Mouse (Mus musculus) CD4-positive, CD25-positive, alpha-beta regulatory T cell, adult 9 weeks (primary cell): ENCODE results near the gene Clhc1. TPM values are rescaled to one million over a fixed set of nuclear protein-coding genes. Genes with fewer than 3 reads are reported as not detected.

ENCODE experiments used
- polyA plus RNA-seq: library from polyadenylated mRNA; unstranded; fragments of 100-300 nt; shearing (Covaris generic); gene quantifications from one replicate; pipeline ENCODE4 v1.2.1, GENCODE M21; 2017

Clhc1 gene
- polyA plus RNA-seq, result 1.4 TPM

DNA sequence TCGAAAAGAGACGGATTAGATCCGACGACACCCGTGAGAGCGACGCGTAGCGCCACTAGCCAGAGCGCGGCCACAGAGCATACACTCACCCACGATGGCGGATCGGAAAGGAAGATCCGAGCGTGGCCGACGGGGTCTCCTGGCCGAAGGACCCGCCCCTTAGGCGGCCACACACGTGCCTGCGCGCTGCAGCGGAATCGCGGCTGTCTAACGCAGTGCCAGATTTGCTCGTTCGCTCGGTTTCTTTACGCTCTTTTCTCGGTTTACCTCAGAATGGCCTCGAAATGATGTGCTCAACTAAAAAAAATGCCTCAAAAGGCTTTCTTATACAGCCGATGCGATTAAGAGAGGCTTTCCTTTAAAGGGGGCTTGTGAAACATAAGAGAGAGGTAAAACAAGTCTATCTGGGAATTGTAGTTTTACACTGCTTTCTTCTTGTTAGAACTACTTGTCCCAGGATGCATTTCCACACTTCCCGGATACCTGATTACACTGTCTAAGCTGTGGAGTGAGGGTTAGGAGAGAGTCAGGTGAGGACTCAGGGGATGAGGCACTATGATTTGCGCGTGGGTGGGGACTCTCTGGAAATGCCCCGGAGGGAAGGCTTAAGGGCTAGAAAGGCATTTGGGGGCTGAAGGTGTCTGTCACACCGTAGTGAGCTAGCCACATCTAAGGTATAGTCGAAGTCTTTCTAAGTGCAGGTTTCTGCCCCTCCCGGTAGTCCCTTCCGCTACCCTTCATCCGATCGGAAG is at the start of gene Clhc1, which contains the start of gene Rps27a:
Clhc1 (plus strand) TSS at position 199 of the 752 bp plus-strand sequence.
Rps27a (minus strand) TSS at position 358 of the 752 bp plus-strand sequence.

DNA sequence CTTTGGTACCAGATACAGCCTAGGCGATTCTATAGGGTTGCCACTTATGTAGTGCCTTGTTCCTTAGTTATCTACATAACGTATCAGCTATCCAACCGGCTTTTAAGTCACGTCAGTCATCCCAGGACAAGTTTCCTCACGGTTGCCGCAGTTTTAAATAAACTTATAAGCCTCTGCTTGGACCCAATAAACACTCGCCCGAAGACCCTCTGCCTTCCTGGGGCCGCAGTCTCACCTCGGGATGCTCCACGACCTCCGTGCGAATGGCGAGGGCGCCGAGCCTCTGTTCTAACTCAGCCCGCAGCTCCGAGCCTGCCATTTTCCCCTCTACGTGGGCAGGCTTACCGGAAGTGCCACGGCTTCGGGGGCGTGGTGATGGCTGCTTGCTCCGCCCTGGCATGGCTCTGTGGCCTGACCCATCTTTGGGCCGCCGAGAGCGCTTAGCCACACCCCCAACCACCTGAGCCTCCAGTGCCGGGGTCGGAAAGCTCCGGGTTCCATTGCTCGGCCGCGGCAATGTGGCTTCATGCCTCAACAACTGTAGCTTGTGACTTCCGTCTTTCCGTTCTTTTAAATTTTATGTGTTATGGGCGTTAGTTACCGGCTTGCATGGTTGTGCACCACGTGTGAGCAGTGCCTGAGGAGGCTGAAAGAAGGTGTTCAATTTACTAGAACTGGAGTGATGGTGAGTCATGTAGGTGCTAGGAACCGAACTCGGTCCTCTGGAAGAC is 32.9 kb upstream of the Clhc1 start, which contains the start of gene Prorsd1:
Prorsd1 (minus strand) TSS at position 352 of the 731 bp plus-strand sequence.

DNA sequence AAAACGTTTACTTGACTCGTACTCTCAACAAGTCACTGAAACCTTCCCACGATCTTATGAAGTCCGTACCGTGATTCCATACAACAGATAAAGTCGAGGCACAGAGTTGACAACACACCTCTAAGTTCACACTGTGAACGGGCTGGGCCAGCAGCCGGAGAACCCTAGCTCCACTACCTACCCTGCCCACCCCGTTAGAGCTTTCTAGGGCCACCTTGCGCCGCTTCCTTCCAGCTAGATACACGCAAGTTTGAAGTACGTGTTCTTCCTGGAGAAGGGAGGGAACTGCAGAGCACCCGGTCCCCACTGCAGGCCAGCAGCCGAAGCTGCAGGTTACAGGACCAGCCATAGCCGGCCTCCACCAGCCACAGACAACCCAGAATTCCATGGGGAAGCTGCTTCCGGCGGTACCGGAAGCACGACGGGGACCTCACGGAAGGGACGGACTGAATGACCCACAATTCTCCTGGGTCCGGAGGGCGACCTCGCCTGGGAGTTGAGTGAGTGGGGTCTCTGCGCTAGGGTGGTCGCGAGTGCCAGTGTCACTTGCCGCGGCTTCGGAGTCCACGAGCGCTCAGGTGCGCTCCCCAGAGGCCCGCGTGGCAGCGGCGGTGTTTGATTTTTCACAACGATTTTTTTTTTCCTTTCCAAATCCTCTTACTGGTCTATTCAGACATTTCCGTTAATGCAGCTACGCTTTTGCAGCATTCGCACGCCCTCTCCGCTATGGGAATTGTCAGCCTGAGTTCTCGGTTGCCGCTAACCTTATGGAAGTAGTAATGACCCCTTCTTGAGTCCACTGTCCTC is 21.6 kb upstream of the Clhc1 start, which contains the start of gene Mtif2:
Mtif2 (plus strand) TSS at position 421 of the 807 bp plus-strand sequence.

Other genes with a start within 250 kb of the Clhc1 start
- 0.57 TPM for gene Ccdc88a, start 174.3 kb upstream of the Clhc1 start, polyA plus RNA-seq
- 50.8 TPM for gene Prorsd1, start 32.9 kb upstream of the Clhc1 start, polyA plus RNA-seq
- 63.2 TPM for gene Mtif2, start 21.5 kb upstream of the Clhc1 start, polyA plus RNA-seq
- 635 TPM for gene Rps27a, start 159 bp downstream of the Clhc1 start, polyA plus RNA-seq
- 9.9 TPM for gene Rtn4, start 145.0 kb downstream of the Clhc1 start, polyA plus RNA-seq